ENCODE assay signal across 28 mouse cellular contexts in genomic region chr9:42486913-42487312, GRCm38 (mm10). TPM values are rescaled to one million over a fixed set of nuclear protein-coding genes. Genes with fewer than 3 reads are reported as not detected.
DNase-seq lines count a peak whose midpoint lies in the region; ATAC-seq and TF ChIP-seq lines count a peak whose summit lies in the region.
"Had no signal": no experiment of that assay in that cellular context is flagged by ENCODE, and none has a peak within 500 bp of the region (broad histone marks: within the 10 kb centered on the region; RNA-seq: fewer than 3 reads in every experiment).

No protein-coding gene starts in this region.

- no peak for TF ChIP-seq RAD21 in MEL (IDR thresholded peaks at IDR 0.05; ENCODE audit: low read depth, low read length)

- no peaks in the 10 kb centered on the region for H3K36me3 ChIP-seq in lung, postnatal 0 days (ENCODE audit: insufficient read depth, low read length)
- peaks cover 0 to 7% of the 10 kb centered on the region in 2 experiments; a peak in 2 of 4 replicates for H3K36me3 ChIP-seq in MEL (ENCODE audit: control insufficient read depth in 1 of 2, insufficient read depth in 2 of 2, low read length in 2 of 2)
- H3K36me3 ChIP-seq in intestine, embryonic 16.5 days (ENCODE audit: control insufficient read depth, insufficient read depth, low read length) = no peaks in the 10 kb centered on the region
- H3K36me3 ChIP-seq: embryonic facial prominence, embryonic 12.5 days; hindbrain, embryonic 10.5 days; hindbrain, embryonic 15.5 days; limb, embryonic 12.5 days; midbrain, embryonic 12.5 days; neural tube, embryonic 12.5 days had no signal

- TF ChIP-seq CTCF in lung, postnatal 0 days (IDR thresholded peaks at IDR 0.05) = no peak
- no peak for TF ChIP-seq CTCF in MEL (IDR thresholded peaks at IDR 0.05 in 2 of 3, conservative IDR thresholded peaks at IDR 0.05 in 1 of 3; ENCODE audit: control insufficient read depth in 1 of 3, insufficient read depth in 1 of 3, low read depth in 2 of 3, low read length in 3 of 3, poor library complexity in 1 of 3, severe bottlenecking in 1 of 3)

- no peak for TF ChIP-seq EP300 in lung, postnatal 0 days (IDR thresholded peaks at IDR 0.05)
- TF ChIP-seq EP300 in MEL (IDR thresholded peaks at IDR 0.05; ENCODE audit: low read depth in 1 of 2, low read length in 2 of 2) = peak; percentile 80 to 81

- no peaks in the 10 kb centered on the region for H3K27me3 ChIP-seq in lung, postnatal 0 days (replicated peaks; ENCODE audit: insufficient read depth, low read length)
- H3K27me3 ChIP-seq in MEL (ENCODE audit: control insufficient read depth in 1 of 2, insufficient read depth in 2 of 2, low read length in 2 of 2) = no peaks in the 10 kb centered on the region
- H3K27me3 ChIP-seq in intestine, embryonic 16.5 days (replicated peaks; ENCODE audit: control insufficient read depth, insufficient read depth, low read length) = no peaks in the 10 kb centered on the region
- H3K27me3 ChIP-seq: CH12.LX; embryonic facial prominence, embryonic 12.5 days; hindbrain, embryonic 15.5 days; limb, embryonic 12.5 days; midbrain, embryonic 12.5 days; neural tube, embryonic 12.5 days had no signal

- peak; percentile 41 for DNase-seq in lung, postnatal 0 days (ENCODE audit: low spot score)
- no peak for DNase-seq in lung, adult 18-20 months
- DNase-seq in MEL (ENCODE audit: low read depth, low spot score) = peak; percentile 76
- DNase-seq in embryo, embryonic 10.5 days (ENCODE audit: low spot score) = no peak
- DNase-seq in adrenal gland, postnatal 14 days = no peak
- DNase-seq: adrenal gland, adult 8-10 months; cerebellum, adult 9-10 months; cerebellum, postnatal 36 days; embryo, embryonic 11 days; heart, postnatal 14 days; kidney, adult 9 months; kidney, postnatal 10 days; layer of hippocampus, postnatal 36 days; right cerebral cortex, adult 18-20 months; thymus, postnatal 4 days had no signal

- no peak overlapping the region for H3K4me2 ChIP-seq in lung, postnatal 0 days (replicated peaks; ENCODE audit: low read depth, low read length)
- no peak overlapping the region for H3K4me2 ChIP-seq in intestine, embryonic 16.5 days (ENCODE audit: low read depth, low read length)
- H3K4me2 ChIP-seq: embryonic facial prominence, embryonic 12.5 days; hindbrain, embryonic 15.5 days; limb, embryonic 12.5 days; midbrain, embryonic 12.5 days; neural tube, embryonic 12.5 days had no signal

- no peak for TF ChIP-seq POLR2A in MEL (IDR thresholded peaks at IDR 0.05; ENCODE audit: control insufficient read depth in 1 of 2, insufficient read depth in 1 of 2, low read depth in 1 of 2, low read length in 2 of 2, poor library complexity in 1 of 2)

- H3K27ac ChIP-seq in lung, postnatal 0 days (ENCODE audit: low read length) = no peak overlapping the region
- H3K27ac ChIP-seq in MEL (ENCODE audit: control insufficient read depth, low read depth, low read length) = no peak overlapping the region
- H3K27ac ChIP-seq in intestine, embryonic 16.5 days (ENCODE audit: low read length) = no peak overlapping the region
- H3K27ac ChIP-seq: embryonic facial prominence, embryonic 12.5 days; hindbrain, embryonic 10.5 days; hindbrain, embryonic 15.5 days; limb, embryonic 12.5 days; liver, embryonic 14.5 days; midbrain, embryonic 12.5 days; neural tube, embryonic 12.5 days had no signal

- no peaks in the 10 kb centered on the region for H3K79me2 ChIP-seq in MEL (ENCODE audit: control insufficient read depth, insufficient read depth, low read length, poor library complexity)

- no peak overlapping the region for H3K4me3 ChIP-seq in lung, postnatal 0 days (ENCODE audit: low read depth, low read length)
- no peak overlapping the region for H3K4me3 ChIP-seq in MEL (ENCODE audit: control insufficient read depth in 1 of 2, insufficient read depth in 1 of 2, low read depth in 2 of 2, low read length in 2 of 2)
- no peak overlapping the region for H3K4me3 ChIP-seq in intestine, embryonic 16.5 days (ENCODE audit: low read length)
- H3K4me3 ChIP-seq: embryonic facial prominence, embryonic 12.5 days; hindbrain, embryonic 10.5 days; hindbrain, embryonic 15.5 days; limb, embryonic 12.5 days; midbrain, embryonic 12.5 days; myocyte; neural tube, embryonic 12.5 days had no signal

- ATAC-seq in lung, postnatal 0 days = peak; percentile 38; the same call in 1 of the 2 replicates
- ATAC-seq in intestine, embryonic 16.5 days = peak; percentile 80
- peak; percentile 26; the same call in 1 of the 2 replicates for ATAC-seq in megakaryocyte progenitor cell, adult 5-6 weeks (replicated peaks; ENCODE audit: poor library complexity)
- ATAC-seq: forebrain, embryonic 14.5 days; inflammation-experienced regulatory T-cells, adult 6 months had no signal

- no peak overlapping the region for H3K9ac ChIP-seq in lung, postnatal 0 days (replicated peaks; ENCODE audit: low read depth)
- H3K9ac ChIP-seq in MEL (ENCODE audit: control insufficient read depth, low read depth, low read length, poor library complexity, severe bottlenecking) = no peak overlapping the region
- H3K9ac ChIP-seq in intestine, embryonic 16.5 days (ENCODE audit: low read depth, low read length) = no peak overlapping the region
- H3K9ac ChIP-seq: embryonic facial prominence, embryonic 12.5 days; hindbrain, embryonic 15.5 days; limb, embryonic 12.5 days; liver, embryonic 14.5 days; midbrain, embryonic 12.5 days; neural tube, embryonic 12.5 days had no signal

- WGBS in lung, postnatal 0 days = 23% methylated on average over 4 of the region's 4 CpGs
- WGBS in intestine, embryonic 16.5 days = 40% methylated on average over 4 of the region's 4 CpGs

- no peaks in the 10 kb centered on the region for H3K9me3 ChIP-seq in lung, postnatal 0 days (ENCODE audit: low read length)
- H3K9me3 ChIP-seq in MEL (replicated peaks; ENCODE audit: insufficient read depth, low read length) = no peaks in the 10 kb centered on the region
- H3K9me3 ChIP-seq in intestine, embryonic 16.5 days (ENCODE audit: control insufficient read depth, low read length) = no peaks in the 10 kb centered on the region
- H3K9me3 ChIP-seq: embryonic facial prominence, embryonic 12.5 days; hindbrain, embryonic 10.5 days; hindbrain, embryonic 15.5 days; limb, embryonic 12.5 days; midbrain, embryonic 12.5 days; neural tube, embryonic 12.5 days had no signal

- H3K4me1 ChIP-seq in lung, postnatal 0 days (ENCODE audit: insufficient read depth, low read depth, low read length) = no peaks in the 10 kb centered on the region
- H3K4me1 ChIP-seq in MEL (ENCODE audit: control insufficient read depth in 1 of 2, insufficient read depth in 2 of 2, low read length in 2 of 2) = peaks cover 8 to 11% of the 10 kb centered on the region in 2 experiments
- peaks cover 3% of the 10 kb centered on the region; the same call in 1 of the 2 replicates for H3K4me1 ChIP-seq in intestine, embryonic 16.5 days (ENCODE audit: control insufficient read depth, insufficient read depth, low read length)
- H3K4me1 ChIP-seq: embryonic facial prominence, embryonic 12.5 days; hindbrain, embryonic 15.5 days; limb, embryonic 12.5 days; midbrain, embryonic 12.5 days; neural tube, embryonic 12.5 days had no signal

TF ChIP-seq in MEL, 35 proteins besides CTCF, POLR2A, EP300 and RAD21:
- TF ChIP-seq GATA1 (IDR thresholded peaks at IDR 0.05; ENCODE audit: low read depth, low read length) = peak; percentile 68
- 0 out of 2 replicates have a peak, but pooled peaks have one; percentile 16 for TF ChIP-seq ELF1 (IDR thresholded peaks at IDR 0.05; ENCODE audit: low read depth, low read length)
- peak; percentile 72 for TF ChIP-seq MAX (IDR thresholded peaks at IDR 0.05; ENCODE audit: low read length)
- peak; percentile 78; the same call in 1 of the 2 replicates for TF ChIP-seq MYC (IDR thresholded peaks at IDR 0.05; ENCODE audit: low read depth, low read length)
- no peak for TF ChIP-seq MEF2A (IDR thresholded peaks at IDR 0.05; ENCODE audit: extremely low read depth, insufficient replicate concordance, low read depth, low read length, poor library complexity, severe bottlenecking)
- no peak for TF ChIP-seq GABPA (IDR thresholded peaks at IDR 0.05; ENCODE audit: low read depth, low read length)
- peak; percentile 70 for TF ChIP-seq SIN3A (IDR thresholded peaks at IDR 0.05; ENCODE audit: low read length)
- TF ChIP-seq BHLHE40 (IDR thresholded peaks at IDR 0.05; ENCODE audit: borderline replicate concordance, low read depth, low read length) = peak; percentile 63
- TF ChIP-seq MXI1 (IDR thresholded peaks at IDR 0.05; ENCODE audit: low read depth, low read length) = peak; percentile 41; the same call in 1 of the 2 replicates
- peak; percentile 77 for TF ChIP-seq TCF12 (IDR thresholded peaks at IDR 0.05; ENCODE audit: low read depth, low read length)
- TF ChIP-seq CHD1 (IDR thresholded peaks at IDR 0.05; ENCODE audit: low read depth, low read length) = no peak
- TF ChIP-seq MAFK (IDR thresholded peaks at IDR 0.05; ENCODE audit: borderline replicate concordance, low read depth, low read length) = peak; percentile 36; the same call in 1 of the 2 replicates
- TF ChIP-seq RCOR1 (IDR thresholded peaks at IDR 0.05; ENCODE audit: low read depth, low read length) = peak; percentile 55; the same call in 1 of the 2 replicates
- peak; percentile 96 for TF ChIP-seq ETS1 (IDR thresholded peaks at IDR 0.05; ENCODE audit: low read depth, low read length)
- TF ChIP-seq POLR2AphosphoS5 (IDR thresholded peaks at IDR 0.05; ENCODE audit: borderline replicate concordance, low read depth, low read length) = no peak
- TF ChIP-seq JUND (IDR thresholded peaks at IDR 0.05; ENCODE audit: low read depth, low read length) = no peak
- TF ChIP-seq KAT2A (conservative IDR thresholded peaks at IDR 0.05; ENCODE audit: low read depth, low read length) = no peak
- TF ChIP-seq USF1 (IDR thresholded peaks at IDR 0.05; ENCODE audit: low read depth, low read length) = no peak

RNA-seq across cellular contexts. Expression of gene Tbcel, which starts 20.7 kb away (rescaled TPM):
- polyA plus RNA-seq in lung, postnatal 0 days (2015; fragmentation: Nextera tagmentation; extraction: Ambion mirVana) = 7.9 and 9.0 TPM in 2 replicates
- 13.8 and 15.5 TPM in 2 replicates for total RNA-seq in MEL (2012; rRNA removed)
- polyA plus RNA-seq in MEL (2012; ENCODE audit: insufficient read depth in 1 of 2, insufficient read length in 2 of 2, low read depth in 1 of 2, low replicate concordance in 2 of 2, missing spikeins in 1 of 2) = 10 to 100 TPM; 20.4 to 39.8 TPM
- polyA plus RNA-seq in intestine, embryonic 16.5 days (2015; fragmentation: Nextera tagmentation; extraction: Ambion mirVana) = 5.1 and 6.0 TPM in 2 replicates
- 10.6 and 11.2 TPM in 2 replicates for total RNA-seq in megakaryocyte progenitor cell, adult 5-6 weeks (2015)
- total RNA-seq in megakaryocyte progenitor cell, adult 5-6 weeks (2017) = 10.9 and 12.2 TPM in 2 replicates
- total RNA-seq in adrenal gland, postnatal 14 days (2021) = 43.2 and 51.3 TPM in 2 replicates

Comparison
In these comparisons a context has a peak if more than half of its experiments do, and no peak if none do; other contexts are left out.
1. DNase-seq: peak in lung, postnatal 0 days (single experiment) and MEL (single experiment); none in lung, adult 18-20 months (0 of 2), embryo, embryonic 10.5 days (single experiment) and adrenal gland, postnatal 14 days (single experiment).
2. ATAC-seq: peak in every context shown above with its lines; median percentile 80 in intestine, embryonic 16.5 days; 38 in lung, postnatal 0 days; 26 in megakaryocyte progenitor cell, adult 5-6 weeks.